Mouse (Mus musculus) kidney, postnatal 0 days (tissue): ENCODE measurements around the gene Fbxo24. TPM values are rescaled to one million over a fixed set of nuclear protein-coding genes. Genes with fewer than 3 reads are reported as not detected.
"Not testable (repeated sequence)": the region's sequence is repeated elsewhere in the genome, so short reads cannot be mapped to it uniquely, and the experiment has no call there.

Experiments used
- ATAC-seq: fragments of 200-750 bp; cut with Nextera tagmentation; replicated peaks from 2 replicates; pipeline ENCODE4 v1.8.0; 2017; ENCODE audit warnings: low read depth, moderate number of reproducible peaks, moderate TSS enrichment, moderate library complexity; ENCODE audit not compliant: low FRiP score
- DNase-seq: peaks from one replicate; pipeline ENCODE4 v3.0.0-alpha.2; 2016; ENCODE audit warnings: low spot score
- H3K27ac ChIP-seq: fragments of 300-500 bp; sonication (generic); 2 replicates; pipeline ENCODE4 v1.5.1; 2014; ENCODE audit warnings: mild to moderate bottlenecking
- H3K27me3 ChIP-seq: fragments of 300-500 bp; sonication (generic); 2 replicates; pipeline ENCODE4 v1.6.1; 2014; ENCODE audit warnings: low read length, mixed read lengths; ENCODE audit not compliant: insufficient read depth
- H3K36me3 ChIP-seq: fragments of 300-500 bp; sonication (generic); 2 replicates; pipeline ENCODE4 v1.6.1; 2014; ENCODE audit warnings: low read length, mixed read lengths; ENCODE audit not compliant: insufficient read depth
- H3K4me1 ChIP-seq: fragments of 300-500 bp; sonication (generic); replicated peaks from 2 replicates; pipeline ENCODE4 v1.6.1; 2014; ENCODE audit warnings: antibody characterized with exemption, low read length, mixed read lengths; ENCODE audit not compliant: insufficient read depth
- H3K4me2 ChIP-seq: fragments of 300-500 bp; sonication (generic); 2 replicates; pipeline ENCODE4 v1.6.1; 2014; ENCODE audit warnings: mild to moderate bottlenecking, low read length, moderate library complexity, mixed read lengths
- H3K4me3 ChIP-seq: fragments of 300-500 bp; sonication (generic); replicated peaks from 2 replicates; pipeline ENCODE4 v1.5.1; 2014; ENCODE audit warnings: low read depth, low read length
- H3K9ac ChIP-seq: fragments of 300-500 bp; sonication (generic); 2 replicates; pipeline ENCODE4 v1.6.1; 2014; ENCODE audit warnings: low read depth, low read length
- H3K9me3 ChIP-seq: fragments of 300-500 bp; sonication (generic); replicated peaks from 2 replicates; pipeline ENCODE4 v1.6.1; 2016; ENCODE audit warnings: low read length, inconsistent platforms, mixed read lengths
- CTCF ChIP-seq: IDR thresholded peaks from 2 replicates; pipeline ENCODE4 v1.5.1; 2016; ENCODE audit warnings: antibody characterized with exemption, low read depth, mild to moderate bottlenecking, moderate library complexity
- WGBS: fragments of 180-500 bp; shearing (Covaris S2); extraction: QIAGEN DNeasy Blood & Tissue Kit; methylation state at CpG from one replicate; pipeline ENCODE4 v1.1.7; 2014; 5-methylcytosine and 5-hydroxymethylcytosine counted together
- polyA plus RNA-seq: library from polyadenylated mRNA; unstranded; fragments of >200 nt; fragmentation: Nextera tagmentation; extraction: Ambion mirVana; gene quantifications from 2 replicates; pipeline ENCODE4 v1.2.1, GENCODE M21; 2015

Gene Fbxo24
- polyA plus RNA-seq, 1 experiment from 2014 or later: 0.17 TPM

- DNase-seq (no peak), ATAC-seq (no peak)
- no peak for TF ChIP-seq CTCF
- H3K4me3 ChIP-seq: no peak overlapping the region
- H3K9ac ChIP-seq: no peak overlapping the region
- no peaks in the 10 kb centered on the region for H3K36me3 ChIP-seq
- no peaks in the 10 kb centered on the region for H3K9me3 ChIP-seq
- H3K27me3 ChIP-seq: no peaks in the 10 kb centered on the region
- no peak overlapping the region for H3K4me2 ChIP-seq
- H3K4me1 ChIP-seq: no peaks in the 10 kb centered on the region
- WGBS: 81% methylated on average over 11 of the region's 11 CpGs
- H3K27ac ChIP-seq: no peak overlapping the region
These were observed 4.8 kb downstream of the Fbxo24 start for GRCm38 (mm10) chr5:137623937-137624530.

GRCm38 (mm10) chr5:137615347-137615746, 13.5 kb downstream of the Fbxo24 start:
- whole genome bisulfite sequencing: 87% methylated on average over 7 of the region's 7 CpGs
- no peak for DNase-seq
- TF ChIP-seq CTCF: no peak

GRCm38 (mm10) chr5:137614921-137615320, 13.9 kb downstream of the Fbxo24 start:
- H3K27ac ChIP-seq, H3K9ac ChIP-seq, H3K4me2 ChIP-seq, H3K4me3 ChIP-seq, H3K9me3 ChIP-seq, ATAC-seq, H3K27me3 ChIP-seq, DNase-seq, H3K36me3 ChIP-seq: not testable (repeated sequence)
- peaks cover 15% of the 10 kb centered on the region for H3K4me1 ChIP-seq
- 0 out of 2 replicates have a peak, but pooled peaks have one; percentile 28 for TF ChIP-seq CTCF
- WGBS: 93% methylated on average over 2 of the region's 2 CpGs

More at GRCm38 (mm10) chr5:137615347-137615746, 13.5 kb downstream of the Fbxo24 start:
- H3K27ac ChIP-seq: no peak overlapping the region
- H3K9me3 ChIP-seq: no peaks in the 10 kb centered on the region
- H3K4me3 ChIP-seq: no peak overlapping the region
- H3K4me1 ChIP-seq: peaks cover 12% of the 10 kb centered on the region
- no peak overlapping the region for H3K9ac ChIP-seq
- H3K27me3 ChIP-seq: no peaks in the 10 kb centered on the region
- ATAC-seq: no peak
- H3K36me3 ChIP-seq: no peaks in the 10 kb centered on the region
- H3K4me2 ChIP-seq: no peak overlapping the region

- no peak within 1 kb of the TSS for H3K4me3 ChIP-seq
- ATAC-seq (0 out of 2 replicates have a peak, but pooled peaks have one; percentile 33), DNase-seq (peak; percentile 27)
- H3K27ac ChIP-seq: peak within 1 kb of the TSS; percentile 34; the same call in 1 of the 2 replicates
- no peaks in the 10 kb centered on the region for H3K27me3 ChIP-seq
- no peak within 1 kb of the TSS for H3K4me2 ChIP-seq
- WGBS: 29% methylated on average over 11 of the region's 11 CpGs
- 0 out of 2 replicates have a peak within 1 kb of the TSS, but pooled peaks have one; percentile 18 for H3K9ac ChIP-seq
- no peak for TF ChIP-seq CTCF
- H3K4me1 ChIP-seq: peaks cover 18% of the 10 kb centered on the region
- no peaks in the 10 kb centered on the region for H3K9me3 ChIP-seq
- H3K36me3 ChIP-seq: no peaks in the 10 kb centered on the region
These were observed 15.3 kb downstream of the Fbxo24 start, which contains the start of gene Pcolce for GRCm38 (mm10) chr5:137613550-137613949. Gene Pcolce (minus strand): TSS chr5:137613784.

GRCm38 (mm10) chr5:137613076-137613475, 15.7 kb downstream of the Fbxo24 start:
- Histone ChIP-seq H3K36me3 (no peaks in the 10 kb centered on the region), H3K27me3 (no peaks in the 10 kb centered on the region), H3K27ac (peak overlapping the region; percentile 34; the same call in 1 of the 2 replicates), H3K4me2 (no peak overlapping the region), H3K9me3 (no peaks in the 10 kb centered on the region), H3K4me3 (no peak overlapping the region), H3K9ac (no peak overlapping the region), H3K4me1 (peaks cover 22% of the 10 kb centered on the region)
- ATAC-seq: no peak
- no peak for TF ChIP-seq CTCF
- 69% methylated on average over 5 of the region's 5 CpGs for WGBS
- no peak for DNase-seq

GRCm38 (mm10) chr5:137611245-137611602, 17.6 kb downstream of the Fbxo24 start:
- Histone ChIP-seq H3K36me3 (no peaks in the 10 kb centered on the region), H3K4me2 (peak overlapping the region; percentile 54), H3K9ac (peak overlapping the region; percentile 56), H3K4me1 (peaks cover 23% of the 10 kb centered on the region), H3K27me3 (no peaks in the 10 kb centered on the region), H3K4me3 (peak overlapping the region; percentile 30), H3K27ac (peak overlapping the region; percentile 94), H3K9me3 (no peaks in the 10 kb centered on the region)
- DNase-seq (peak; percentile 82), ATAC-seq (peak; percentile 51; the same call in 1 of the 2 replicates)
- WGBS: 11% methylated on average over 6 of the region's 6 CpGs
- TF ChIP-seq CTCF: no peak
